Mouse (Mus musculus) limb, embryonic 12.5 days (tissue): Measurements from ENCODE around the gene Cul5. TPM values are rescaled to one million over a fixed set of nuclear protein-coding genes. Genes with fewer than 3 reads are reported as not detected.

ENCODE experiments used
- ATAC-seq: fragments of 200-750 bp; cut with Nextera tagmentation; 2 replicates; pipeline ENCODE4 v1.8.0; 2017; ENCODE audit warnings: low read depth, moderate TSS enrichment; ENCODE audit not compliant: insufficient number of reproducible peaks, insufficient read depth, low FRiP score, low TSS enrichment
- H3K27ac ChIP-seq: fragments of 300-500 bp; sonication (generic); 2 replicates; pipeline ENCODE4 v1.5.1; 2016; ENCODE audit warnings: mild to moderate bottlenecking, moderate library complexity
- H3K27me3 ChIP-seq: fragments of 300-500 bp; sonication (generic); 2 replicates; pipeline ENCODE4 v1.6.1; 2016; ENCODE audit warnings: mild to moderate bottlenecking, moderate library complexity
- H3K36me3 ChIP-seq: fragments of 300-500 bp; sonication (generic); 2 replicates; pipeline ENCODE4 v1.6.1; 2016; ENCODE audit warnings: mild to moderate bottlenecking, moderate library complexity
- H3K4me1 ChIP-seq: fragments of 300-500 bp; sonication (generic); replicated peaks from 2 replicates; pipeline ENCODE4 v1.6.1; 2016
- H3K4me2 ChIP-seq: fragments of 300-500 bp; sonication (generic); 2 replicates; pipeline ENCODE4 v1.6.1; 2016; ENCODE audit warnings: mild to moderate bottlenecking, moderate library complexity
- H3K4me3 ChIP-seq: fragments of 300-500 bp; sonication (generic); replicated peaks from 2 replicates; pipeline ENCODE4 v1.5.1; 2016; ENCODE audit warnings: mild to moderate bottlenecking
- H3K9ac ChIP-seq: fragments of 300-500 bp; sonication (generic); replicated peaks from 2 replicates; pipeline ENCODE4 v1.6.1; 2016; ENCODE audit warnings: mild to moderate bottlenecking, moderate library complexity
- H3K9me3 ChIP-seq: fragments of 300-500 bp; sonication (generic); 2 replicates; pipeline ENCODE4 v1.6.1; 2016; ENCODE audit warnings: mild to moderate bottlenecking, moderate library complexity
- WGBS: fragments of 180-500 bp; shearing (Covaris S2); methylation state at CpG from one replicate; pipeline ENCODE4 v1.1.7; 2016; 5-methylcytosine and 5-hydroxymethylcytosine counted together
- polyA plus RNA-seq: library from polyadenylated mRNA; unstranded; fragments of >200 nt; fragmentation: Nextera tagmentation; extraction: Ambion mirVana; gene quantifications from 2 replicates; pipeline ENCODE4 v1.2.1, GENCODE M21; 2016

Cul5 gene
- polyA plus RNA-seq = 46.8 and 47.2 TPM in 2 replicates

GRCm38 (mm10) chr9:53669680-53670219 lies at the start of gene Cul5:
Gene Cul5, minus strand, starts transcription at chr9:53670014.
- ATAC-seq = no peak
- Histone ChIP-seq H3K4me1 (peaks cover 17% of the 10 kb centered on the region), H3K27me3 (no peaks in the 10 kb centered on the region), H3K36me3 (no peaks in the 10 kb centered on the region), H3K9ac (no peak within 1 kb of the TSS), H3K27ac (no peak within 1 kb of the TSS), H3K4me3 (no peak within 1 kb of the TSS), H3K4me2 (no peak within 1 kb of the TSS), H3K9me3 (no peaks in the 10 kb centered on the region)
- 52% methylated on average over 5 of the region's 5 CpGs for WGBS

- peak; percentile 93 for ATAC-seq
- no peaks in the 10 kb centered on the region for H3K9me3 ChIP-seq
- H3K36me3 ChIP-seq = no peaks in the 10 kb centered on the region
- H3K4me3 ChIP-seq = peak within 1 kb of the TSS; percentile 49
- H3K27me3 ChIP-seq = peaks cover 21% of the 10 kb centered on the region
- H3K4me1 ChIP-seq = peaks cover 8% of the 10 kb centered on the region; the same call in 1 of the 2 replicates
- under 1% methylated on average over 49 of the region's 49 CpGs for WGBS
- peak within 1 kb of the TSS; percentile 90 for H3K4me2 ChIP-seq
- H3K9ac ChIP-seq = 0 out of 2 replicates have a peak within 1 kb of the TSS, but pooled peaks have one; percentile 5
- no peak within 1 kb of the TSS for H3K27ac ChIP-seq
Observed at GRCm38 (mm10) chr9:53705992-53706696, 36.3 kb upstream of the Cul5 start, which contains the start of gene Rab39. Gene Rab39, minus strand, starts transcription at chr9:53706232.

GRCm38 (mm10) chr9:53705491-53705991 lies 35.7 kb upstream of the Cul5 start:
- Histone ChIP-seq H3K9ac (0 out of 2 replicates have a peak overlapping the region, but pooled peaks have one; percentile 5), H3K36me3 (no peaks in the 10 kb centered on the region), H3K27ac (no peak overlapping the region), H3K4me3 (peak overlapping the region; percentile 49), H3K4me1 (peaks cover 8% of the 10 kb centered on the region; the same call in 1 of the 2 replicates), H3K27me3 (peaks cover 21% of the 10 kb centered on the region), H3K4me2 (peak overlapping the region; percentile 90), H3K9me3 (no peaks in the 10 kb centered on the region)
- 1% methylated on average over 28 of the region's 28 CpGs for WGBS
- ATAC-seq = peak; percentile 11; the same call in 1 of the 2 replicates

GRCm38 (mm10) chr9:53702991-53703390 lies 33.2 kb upstream of the Cul5 start:
- peaks cover 8% of the 10 kb centered on the region; the same call in 1 of the 2 replicates for H3K4me1 ChIP-seq
- no peaks in the 10 kb centered on the region for H3K9me3 ChIP-seq
- no peak overlapping the region for H3K4me3 ChIP-seq
- H3K27me3 ChIP-seq = peaks cover 21% of the 10 kb centered on the region
- ATAC-seq = no peak
- H3K9ac ChIP-seq = no peak overlapping the region
- 80% methylated on average over 1 of the region's 1 CpGs for WGBS
- H3K27ac ChIP-seq = no peak overlapping the region
- no peak overlapping the region for H3K4me2 ChIP-seq
- no peaks in the 10 kb centered on the region for H3K36me3 ChIP-seq

- H3K9me3 ChIP-seq = no peaks in the 10 kb centered on the region
- H3K4me2 ChIP-seq = no peak overlapping the region
- ATAC-seq = no peak
- H3K36me3 ChIP-seq = no peaks in the 10 kb centered on the region
- H3K9ac ChIP-seq = no peak overlapping the region
- H3K27ac ChIP-seq = no peak overlapping the region
- no peak overlapping the region for H3K4me3 ChIP-seq
- 71% methylated on average over 4 of the region's 4 CpGs for WGBS
- peaks cover 4% of the 10 kb centered on the region; the same call in 1 of the 2 replicates for H3K27me3 ChIP-seq
- H3K4me1 ChIP-seq = peaks cover 5% of the 10 kb centered on the region; the same call in 1 of the 2 replicates
Observed at GRCm38 (mm10) chr9:53700496-53700895, 30.7 kb upstream of the Cul5 start.

GRCm38 (mm10) chr9:53695846-53696245 lies 26.0 kb upstream of the Cul5 start:
- Histone ChIP-seq H3K27ac (no peak overlapping the region), H3K4me2 (no peak overlapping the region), H3K4me1 (no peaks in the 10 kb centered on the region), H3K4me3 (no peak overlapping the region), H3K9me3 (no peaks in the 10 kb centered on the region), H3K27me3 (no peaks in the 10 kb centered on the region), H3K9ac (no peak overlapping the region), H3K36me3 (no peaks in the 10 kb centered on the region)
- 86% methylated on average over 5 of the region's 5 CpGs for WGBS
- no peak for ATAC-seq

- Histone ChIP-seq H3K4me3 (no peak overlapping the region), H3K4me2 (no peak overlapping the region), H3K4me1 (no peaks in the 10 kb centered on the region), H3K9me3 (no peaks in the 10 kb centered on the region), H3K36me3 (no peaks in the 10 kb centered on the region), H3K27me3 (no peaks in the 10 kb centered on the region), H3K9ac (no peak overlapping the region), H3K27ac (no peak overlapping the region)
- 76% methylated on average over 1 of the region's 1 CpGs for WGBS
- no peak for ATAC-seq
Observed at GRCm38 (mm10) chr9:53693718-53694117, 23.9 kb upstream of the Cul5 start.

- WGBS = 36% methylated on average over 7 of the region's 7 CpGs
Observed at GRCm38 (mm10) chr9:53691745-53692670, 22.2 kb upstream of the Cul5 start.

GRCm38 (mm10) chr9:53680851-53681250 lies 11.0 kb upstream of the Cul5 start:
- H3K27me3 ChIP-seq = no peaks in the 10 kb centered on the region

More at GRCm38 (mm10) chr9:53691745-53692670, 22.2 kb upstream of the Cul5 start:
- H3K36me3 ChIP-seq = no peaks in the 10 kb centered on the region
- H3K27ac ChIP-seq = no peak overlapping the region
- H3K4me1 ChIP-seq = no peaks in the 10 kb centered on the region
- H3K4me2 ChIP-seq = no peak overlapping the region
- no peak overlapping the region for H3K9ac ChIP-seq
- H3K27me3 ChIP-seq = no peaks in the 10 kb centered on the region
- no peak for ATAC-seq
- H3K9me3 ChIP-seq = no peaks in the 10 kb centered on the region
- H3K4me3 ChIP-seq = no peak overlapping the region

GRCm38 (mm10) chr9:53676921-53677320 lies 7.1 kb upstream of the Cul5 start:
- WGBS = 71% methylated on average over 4 of the region's 4 CpGs
- H3K4me3 ChIP-seq = no peak overlapping the region
- H3K9ac ChIP-seq = no peak overlapping the region
- H3K36me3 ChIP-seq = no peaks in the 10 kb centered on the region
- no peak overlapping the region for H3K4me2 ChIP-seq
- ATAC-seq = no peak
- no peaks in the 10 kb centered on the region for H3K27me3 ChIP-seq
- no peaks in the 10 kb centered on the region for H3K9me3 ChIP-seq
- H3K27ac ChIP-seq = no peak overlapping the region
- no peaks in the 10 kb centered on the region for H3K4me1 ChIP-seq

More at GRCm38 (mm10) chr9:53680851-53681250, 11.0 kb upstream of the Cul5 start:
- H3K27ac ChIP-seq = no peak overlapping the region
- no peak overlapping the region for H3K9ac ChIP-seq
- ATAC-seq = no peak
- no peaks in the 10 kb centered on the region for H3K9me3 ChIP-seq
- no peaks in the 10 kb centered on the region for H3K36me3 ChIP-seq
- no peak overlapping the region for H3K4me3 ChIP-seq
- no peak overlapping the region for H3K4me2 ChIP-seq
- H3K4me1 ChIP-seq = no peaks in the 10 kb centered on the region
- WGBS = 92% methylated on average over 1 of the region's 1 CpGs
